Mouse (Mus musculus) heart, postnatal 0 days (tissue): ENCODE measurements around the gene Kbtbd4. TPM values are rescaled to one million over a fixed set of nuclear protein-coding genes. Genes with fewer than 3 reads are reported as not detected.

Experiments used
- ATAC-seq: fragments of 200-750 bp; cut with Nextera tagmentation; 2 replicates; pipeline ENCODE4 v1.8.0; 2017; ENCODE audit warnings: low read depth, moderate number of reproducible peaks, moderate library complexity; ENCODE audit not compliant: insufficient read depth
- DNase-seq: peaks from one replicate; pipeline ENCODE4 v3.0.0-alpha.2; 2016; ENCODE audit warnings: low spot score
- H3K27ac ChIP-seq: fragments of 300-500 bp; sonication (generic); 2 replicates; pipeline ENCODE4 v1.5.1; 2014; ENCODE audit warnings: low read depth, mild to moderate bottlenecking
- H3K27me3 ChIP-seq: fragments of 300-500 bp; sonication (generic); 2 replicates; pipeline ENCODE4 v1.6.1; 2014; ENCODE audit warnings: low read length, mixed read lengths; ENCODE audit not compliant: control insufficient read depth, insufficient read depth
- H3K36me3 ChIP-seq: fragments of 300-500 bp; sonication (generic); replicated peaks from 2 replicates; pipeline ENCODE4 v1.6.1; 2014; ENCODE audit warnings: low read length, mixed read lengths; ENCODE audit not compliant: control insufficient read depth, insufficient read depth
- H3K4me1 ChIP-seq: fragments of 300-500 bp; sonication (generic); 2 replicates; pipeline ENCODE4 v1.6.1; 2014; ENCODE audit warnings: antibody characterized with exemption; ENCODE audit not compliant: control insufficient read depth, insufficient read depth
- H3K4me2 ChIP-seq: fragments of 300-500 bp; sonication (generic); 2 replicates; pipeline ENCODE4 v1.6.1; 2014; ENCODE audit warnings: low read depth, mild to moderate bottlenecking, low read length, moderate library complexity
- H3K4me3 ChIP-seq: fragments of 300-500 bp; sonication (generic); 2 replicates; pipeline ENCODE4 v1.5.1; 2014; ENCODE audit warnings: low read depth, low read length
- H3K9ac ChIP-seq: fragments of 300-500 bp; sonication (generic); replicated peaks from 2 replicates; pipeline ENCODE4 v1.6.1; 2014; ENCODE audit warnings: low read depth, low read length, mixed read lengths
- H3K9me3 ChIP-seq: fragments of 300-500 bp; sonication (generic); replicated peaks from 2 replicates; pipeline ENCODE4 v1.6.1; 2016; ENCODE audit warnings: low read length; ENCODE audit not compliant: control insufficient read depth
- CTCF ChIP-seq: IDR thresholded peaks from 2 replicates; pipeline ENCODE4 v1.5.1; 2016; ENCODE audit warnings: antibody characterized with exemption, control low read depth, low read depth
- EP300 ChIP-seq: IDR thresholded peaks from 2 replicates; pipeline ENCODE4 v1.6.1; 2016; ENCODE audit warnings: antibody characterized with exemption, low read depth
- WGBS: fragments of 180-500 bp; shearing (Covaris S2); extraction: QIAGEN DNeasy Blood & Tissue Kit; methylation state at CpG from one replicate; pipeline ENCODE4 v1.1.7; 2014; 5-methylcytosine and 5-hydroxymethylcytosine counted together
- polyA plus RNA-seq: library from polyadenylated mRNA; unstranded; fragments of >200 nt; fragmentation: Nextera tagmentation; extraction: Ambion mirVana; gene quantifications from 2 replicates; pipeline ENCODE4 v1.2.1, GENCODE M21; 2015
- total RNA-seq: library from RNA; depleted of rRNA; stranded (reverse); fragments of >200 nt; gene quantifications from 2 replicates; pipeline ENCODE4 v1.2.3, GENCODE M21; 2014; ENCODE audit warnings: low replicate concordance

Kbtbd4 gene
- total and polyA plus RNA-seq, 2 experiments from 2014 or later: 17.8 to 19.5 TPM

GRCm38 (mm10) chr2:90906721-90907120, 2.2 kb downstream of the Kbtbd4 start:
- 96% methylated on average over 2 of the region's 2 CpGs for WGBS
- no peak overlapping the region for H3K9ac ChIP-seq
- ATAC-seq: no peak
- no peaks in the 10 kb centered on the region for H3K9me3 ChIP-seq
- H3K4me1 ChIP-seq: peaks cover 20% of the 10 kb centered on the region
- TF ChIP-seq CTCF (no peak), EP300 (no peak)
- DNase-seq: no peak
- no peak overlapping the region for H3K27ac ChIP-seq
- peaks cover 63% of the 10 kb centered on the region for H3K36me3 ChIP-seq
- no peak overlapping the region for H3K4me2 ChIP-seq
- no peaks in the 10 kb centered on the region for H3K27me3 ChIP-seq
- H3K4me3 ChIP-seq: no peak overlapping the region

- WGBS: 69% methylated on average over 1 of the region's 1 CpGs
- H3K27me3 ChIP-seq: no peaks in the 10 kb centered on the region
- H3K4me1 ChIP-seq: peaks cover 14% of the 10 kb centered on the region
- H3K9me3 ChIP-seq: no peaks in the 10 kb centered on the region
- no peak overlapping the region for H3K4me2 ChIP-seq
- H3K9ac ChIP-seq: no peak overlapping the region
- DNase-seq: no peak
- no peak overlapping the region for H3K4me3 ChIP-seq
- ATAC-seq: no peak
- H3K27ac ChIP-seq: no peak overlapping the region
- peaks cover 70% of the 10 kb centered on the region for H3K36me3 ChIP-seq
- TF ChIP-seq EP300 (no peak), CTCF (no peak)
Observed at GRCm38 (mm10) chr2:90910861-90911260, 6.3 kb downstream of the Kbtbd4 start.

GRCm38 (mm10) chr2:90911668-90912067, 7.1 kb downstream of the Kbtbd4 start:
- Histone ChIP-seq H3K27me3 (no peaks in the 10 kb centered on the region), H3K9me3 (no peaks in the 10 kb centered on the region), H3K9ac (no peak overlapping the region), H3K4me1 (peaks cover 20% of the 10 kb centered on the region), H3K36me3 (peaks cover 66% of the 10 kb centered on the region), H3K4me2 (no peak overlapping the region), H3K27ac (no peak overlapping the region; the same call in 1 of the 2 replicates), H3K4me3 (no peak overlapping the region)
- DNase-seq (no peak), ATAC-seq (no peak)
- no peak for TF ChIP-seq CTCF
- TF ChIP-seq EP300: no peak
- 63% methylated on average over 1 of the region's 1 CpGs for WGBS

- DNase-seq (peak; percentile 65), ATAC-seq (no peak)
- H3K4me1 ChIP-seq: peaks cover 24% of the 10 kb centered on the region
- H3K4me2 ChIP-seq: no peak overlapping the region
- H3K9me3 ChIP-seq: no peaks in the 10 kb centered on the region
- no peaks in the 10 kb centered on the region for H3K27me3 ChIP-seq
- H3K36me3 ChIP-seq: peaks cover 52% of the 10 kb centered on the region
- H3K4me3 ChIP-seq: no peak overlapping the region
- no peak overlapping the region for H3K9ac ChIP-seq
- no peak for TF ChIP-seq CTCF
- TF ChIP-seq EP300: no peak
- H3K27ac ChIP-seq: peak overlapping the region; percentile 12; the same call in 1 of the 2 replicates
- WGBS: 23% methylated on average over 2 of the region's 2 CpGs
Observed at GRCm38 (mm10) chr2:90913671-90914070, 9.1 kb downstream of the Kbtbd4 start.

GRCm38 (mm10) chr2:90915516-90915915, 11.0 kb downstream of the Kbtbd4 start:
- WGBS: 74% methylated on average over 1 of the region's 1 CpGs
- ATAC-seq (no peak), DNase-seq (no peak)
- Histone ChIP-seq H3K4me1 (peaks cover 28% of the 10 kb centered on the region), H3K4me2 (no peak overlapping the region), H3K36me3 (peaks cover 33% of the 10 kb centered on the region), H3K27ac (no peak overlapping the region), H3K27me3 (no peaks in the 10 kb centered on the region), H3K9me3 (no peaks in the 10 kb centered on the region), H3K9ac (no peak overlapping the region), H3K4me3 (no peak overlapping the region)
- TF ChIP-seq EP300 (no peak), CTCF (no peak)

- Histone ChIP-seq H3K4me1 (peaks cover 39% of the 10 kb centered on the region), H3K27ac (peak overlapping the region; percentile 97), H3K9ac (peak overlapping the region; percentile 99), H3K4me2 (peak overlapping the region; percentile 78), H3K9me3 (no peaks in the 10 kb centered on the region), H3K36me3 (peaks cover 21% of the 10 kb centered on the region), H3K27me3 (no peaks in the 10 kb centered on the region), H3K4me3 (peak overlapping the region; percentile 78)
- 12% methylated on average over 7 of the region's 7 CpGs for WGBS
- DNase-seq: no peak
- TF ChIP-seq CTCF: no peak
- TF ChIP-seq EP300: no peak
- ATAC-seq: no peak
Observed at GRCm38 (mm10) chr2:90916560-90917232, 12.2 kb downstream of the Kbtbd4 start.
